Mouse (Mus musculus) kidney, embryonic 14.5 days (tissue): ENCODE measurements around the gene BC034090. TPM values are rescaled to one million over a fixed set of nuclear protein-coding genes. Genes with fewer than 3 reads are reported as not detected.

ENCODE experiments used
- ATAC-seq: fragments of 200-750 bp; cut with Nextera tagmentation; 2 replicates; pipeline ENCODE4 v1.8.0; 2017; ENCODE audit warnings: moderate number of reproducible peaks, mild to moderate bottlenecking, moderate TSS enrichment, moderate library complexity; ENCODE audit not compliant: low FRiP score, low TSS enrichment
- H3K27ac ChIP-seq: fragments of 300-500 bp; sonication (generic); 2 replicates; pipeline ENCODE4 v1.5.1; 2014; ENCODE audit warnings: low read depth, mild to moderate bottlenecking, low read length, moderate library complexity, mixed read lengths
- H3K27me3 ChIP-seq: fragments of 300-500 bp; sonication (generic); 2 replicates; pipeline ENCODE4 v1.6.1; 2014; ENCODE audit warnings: mild to moderate bottlenecking, low read length; ENCODE audit not compliant: control insufficient read depth, insufficient read depth
- H3K36me3 ChIP-seq: fragments of 300-500 bp; sonication (generic); 2 replicates; pipeline ENCODE4 v1.6.1; 2014; ENCODE audit warnings: low read length, mixed read lengths; ENCODE audit not compliant: control insufficient read depth, insufficient read depth
- H3K4me1 ChIP-seq: fragments of 300-500 bp; sonication (generic); 2 replicates; pipeline ENCODE4 v1.6.1; 2014; ENCODE audit warnings: low read length, mixed read lengths; ENCODE audit not compliant: control insufficient read depth, insufficient read depth
- H3K4me2 ChIP-seq: fragments of 300-500 bp; sonication (generic); replicated peaks from 2 replicates; pipeline ENCODE4 v1.6.1; 2014; ENCODE audit warnings: low read depth, mild to moderate bottlenecking, low read length
- H3K4me3 ChIP-seq: fragments of 300-500 bp; sonication (generic); 2 replicates; pipeline ENCODE4 v1.5.1; 2014; ENCODE audit warnings: mild to moderate bottlenecking, low read length
- H3K9ac ChIP-seq: fragments of 300-500 bp; sonication (generic); 2 replicates; pipeline ENCODE4 v1.6.1; 2014; ENCODE audit warnings: low read depth, mild to moderate bottlenecking, low read length, moderate library complexity
- H3K9me3 ChIP-seq: fragments of 300-500 bp; sonication (generic); 2 replicates; pipeline ENCODE4 v1.6.1; 2016; ENCODE audit warnings: low read length; ENCODE audit not compliant: control insufficient read depth
- WGBS: fragments of 180-500 bp; shearing (Covaris S2); extraction: QIAGEN DNeasy Blood & Tissue Kit; methylation state at CpG from one replicate; pipeline ENCODE4 v1.1.7; 2014; 5-methylcytosine and 5-hydroxymethylcytosine counted together
- polyA plus RNA-seq: library from polyadenylated mRNA; unstranded; fragments of >200 nt; fragmentation: Nextera tagmentation; extraction: Ambion mirVana; gene quantifications from 2 replicates; pipeline ENCODE4 v1.2.1, GENCODE M21; 2014

BC034090 gene
- polyA plus RNA-seq, 1 experiment from 2014 or later: 4.9 TPM

- peaks cover 39% of the 10 kb centered on the region for H3K4me1 ChIP-seq
- H3K27ac ChIP-seq: peak overlapping the region; percentile 77; the same call in 1 of the 2 replicates
- H3K4me2 ChIP-seq: no peak overlapping the region
Measured at GRCm38 (mm10) chr1:155229464-155230411, 14.5 kb downstream of the BC034090 start.

GRCm38 (mm10) chr1:155223849-155224554, 20.2 kb downstream of the BC034090 start:
- H3K36me3 ChIP-seq: peaks cover 4% of the 10 kb centered on the region; the same call in 1 of the 2 replicates
- H3K9me3 ChIP-seq: no peaks in the 10 kb centered on the region
- no peak overlapping the region for H3K27ac ChIP-seq
- H3K4me1 ChIP-seq: peaks cover 8% of the 10 kb centered on the region
- WGBS: 29% methylated on average over 16 of the region's 16 CpGs
- no peak overlapping the region; the same call in 1 of the 2 replicates for H3K4me2 ChIP-seq
- H3K27me3 ChIP-seq: no peaks in the 10 kb centered on the region
- no peak overlapping the region for H3K9ac ChIP-seq
- ATAC-seq: peak; percentile 78
- H3K4me3 ChIP-seq: 0 out of 2 replicates have a peak overlapping the region, but pooled peaks have one; percentile 6

More at GRCm38 (mm10) chr1:155229464-155230411, 14.5 kb downstream of the BC034090 start:
- 19% methylated on average over 14 of the region's 14 CpGs for WGBS
- peak; percentile 50; the same call in 1 of the 2 replicates for ATAC-seq
- Histone ChIP-seq H3K36me3 (peaks cover 2% of the 10 kb centered on the region; the same call in 1 of the 2 replicates), H3K9me3 (no peaks in the 10 kb centered on the region), H3K27me3 (no peaks in the 10 kb centered on the region), H3K9ac (no peak overlapping the region), H3K4me3 (no peak overlapping the region)

- Histone ChIP-seq H3K9me3 (no peaks in the 10 kb centered on the region), H3K4me3 (no peak overlapping the region), H3K4me2 (no peak overlapping the region), H3K4me1 (peaks cover 8% of the 10 kb centered on the region), H3K27ac (no peak overlapping the region), H3K27me3 (no peaks in the 10 kb centered on the region), H3K36me3 (peaks cover 4% of the 10 kb centered on the region; the same call in 1 of the 2 replicates), H3K9ac (no peak overlapping the region)
- ATAC-seq: no peak
- 95% methylated on average over 6 of the region's 6 CpGs for WGBS
Measured at GRCm38 (mm10) chr1:155223036-155223435, 21.2 kb downstream of the BC034090 start.

- Histone ChIP-seq H3K27ac (no peak overlapping the region), H3K36me3 (peaks cover 4% of the 10 kb centered on the region; the same call in 1 of the 2 replicates), H3K9me3 (no peaks in the 10 kb centered on the region), H3K9ac (no peak overlapping the region; the same call in 1 of the 2 replicates), H3K4me2 (no peak overlapping the region), H3K4me3 (no peak overlapping the region), H3K4me1 (peaks cover 8% of the 10 kb centered on the region), H3K27me3 (no peaks in the 10 kb centered on the region)
- no peak for ATAC-seq
- 68% methylated on average over 11 of the region's 11 CpGs for WGBS
Measured at GRCm38 (mm10) chr1:155222101-155222669, 22.1 kb downstream of the BC034090 start.

GRCm38 (mm10) chr1:155218924-155219323, 25.3 kb downstream of the BC034090 start:
- WGBS: 85% methylated on average over 5 of the region's 5 CpGs
- Histone ChIP-seq H3K27ac (no peak overlapping the region), H3K4me3 (no peak overlapping the region), H3K4me1 (peaks cover 22% of the 10 kb centered on the region), H3K9ac (no peak overlapping the region), H3K36me3 (peaks cover 2% of the 10 kb centered on the region; the same call in 1 of the 2 replicates), H3K27me3 (no peaks in the 10 kb centered on the region), H3K4me2 (no peak overlapping the region), H3K9me3 (no peaks in the 10 kb centered on the region)
- ATAC-seq: no peak

GRCm38 (mm10) chr1:155217865-155218541, 26.2 kb downstream of the BC034090 start:
- Histone ChIP-seq H3K4me1 (peaks cover 29% of the 10 kb centered on the region), H3K27me3 (no peaks in the 10 kb centered on the region), H3K27ac (no peak overlapping the region), H3K9me3 (no peaks in the 10 kb centered on the region), H3K36me3 (peaks cover 2% of the 10 kb centered on the region; the same call in 1 of the 2 replicates), H3K4me3 (no peak overlapping the region), H3K9ac (no peak overlapping the region), H3K4me2 (no peak overlapping the region)
- no peak for ATAC-seq
- 53% methylated on average over 9 of the region's 9 CpGs for WGBS

GRCm38 (mm10) chr1:155216844-155217243, 27.4 kb downstream of the BC034090 start:
- Histone ChIP-seq H3K9ac (no peak overlapping the region), H3K27ac (no peak overlapping the region), H3K4me1 (peaks cover 41% of the 10 kb centered on the region), H3K27me3 (no peaks in the 10 kb centered on the region), H3K36me3 (peaks cover 2% of the 10 kb centered on the region; the same call in 1 of the 2 replicates), H3K4me2 (no peak overlapping the region), H3K4me3 (no peak overlapping the region), H3K9me3 (no peaks in the 10 kb centered on the region)
- ATAC-seq: no peak
- WGBS: 66% methylated on average over 6 of the region's 6 CpGs

GRCm38 (mm10) chr1:155216313-155216712, 27.9 kb downstream of the BC034090 start:
- no peaks in the 10 kb centered on the region for H3K27me3 ChIP-seq
- 76% methylated on average over 11 of the region's 11 CpGs for WGBS
- H3K4me2 ChIP-seq: no peak overlapping the region
- ATAC-seq: no peak
- H3K9me3 ChIP-seq: no peaks in the 10 kb centered on the region
- no peak overlapping the region for H3K9ac ChIP-seq
- no peak overlapping the region for H3K4me3 ChIP-seq
- H3K4me1 ChIP-seq: peaks cover 46% of the 10 kb centered on the region
- H3K36me3 ChIP-seq: peaks cover 2% of the 10 kb centered on the region; the same call in 1 of the 2 replicates
- no peak overlapping the region for H3K27ac ChIP-seq
